Mouse (Mus musculus) erythroblast, embryonic 14.5 days (primary cell): ENCODE measurements around the gene Gm43720.

Source experiments
- GATA1 ChIP-seq: IDR thresholded peaks from 2 replicates; pipeline ENCODE4 v1.6.1; 2012; ENCODE audit warnings: low read length, inconsistent platforms, mixed read lengths
- TAL1 ChIP-seq: IDR thresholded peaks from 3 replicates; pipeline ENCODE4 v1.6.1; 2012; ENCODE audit warnings: low read length, inconsistent platforms, mixed read lengths

DNA sequence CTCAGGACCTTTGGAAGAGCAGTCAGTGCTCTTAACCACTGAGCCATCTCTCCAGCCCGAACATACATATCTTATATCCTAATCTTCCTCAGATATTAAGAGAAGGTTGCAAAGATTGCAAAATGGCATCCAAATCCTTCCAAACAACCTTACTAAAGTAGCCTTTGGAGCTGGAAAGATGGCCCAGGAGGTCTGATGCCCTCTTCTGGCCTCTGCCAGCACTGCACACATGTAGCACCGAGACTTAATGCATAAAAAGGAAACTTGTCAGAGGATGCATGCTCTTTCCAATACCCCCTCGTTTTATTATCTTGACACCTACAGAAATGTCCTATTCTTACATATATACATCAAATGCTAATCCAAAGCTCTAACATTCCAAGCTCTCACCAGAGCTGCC, 51.7 kb downstream of the Gm43720 start:
- no peak for TF ChIP-seq TAL1
- no peak for TF ChIP-seq GATA1
